Mouse (Mus musculus): Measurements from ENCODE around the gene Klhdc8b.

DNA sequence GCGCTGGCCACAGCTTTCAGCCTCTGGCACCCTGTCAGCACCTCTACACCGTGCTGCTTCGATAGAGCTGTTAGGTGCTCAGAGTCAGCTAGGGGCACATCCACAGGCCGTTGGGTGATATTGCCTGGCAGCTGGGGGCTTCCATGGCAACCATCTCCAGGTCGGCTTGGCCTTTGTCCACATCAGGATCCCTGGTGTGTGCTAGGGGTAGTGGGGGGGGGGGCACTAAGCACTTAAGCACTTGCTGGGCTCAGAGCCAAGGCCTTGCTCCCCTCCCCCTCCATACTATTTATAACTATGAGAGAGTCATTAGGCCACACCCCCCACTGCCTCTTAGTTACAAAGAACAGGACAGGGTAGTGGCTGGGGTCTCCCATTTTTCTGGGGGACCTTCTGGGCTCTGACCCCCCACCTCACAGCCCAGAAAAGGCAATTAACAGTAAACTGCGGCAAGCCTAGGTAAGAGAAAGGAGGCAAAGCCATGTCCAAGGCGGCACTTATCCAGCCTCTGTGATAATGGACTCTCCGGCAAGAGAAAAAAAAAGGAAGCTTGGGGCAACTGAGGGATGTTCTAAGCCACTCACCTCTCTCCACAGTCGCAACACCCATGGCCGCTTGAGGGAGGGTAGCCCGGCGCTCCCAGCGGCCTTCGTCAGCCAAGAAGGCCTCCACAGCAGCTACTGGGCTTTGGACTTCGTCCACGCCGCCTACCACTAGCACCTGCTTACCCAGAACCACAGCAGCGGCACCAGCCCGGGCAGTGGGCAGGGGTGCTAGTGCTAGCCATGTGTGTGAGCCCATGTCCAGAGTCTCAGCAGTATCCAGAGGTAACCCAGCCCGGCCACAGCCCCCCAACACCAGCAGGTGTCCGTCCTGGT is 10.8 kb downstream of the Klhdc8b start:
- TF ChIP-seq CTCF (IDR thresholded peaks at IDR 0.05; ENCODE audit: borderline replicate concordance, extremely low read depth, insufficient read depth, insufficient read length) (0 out of 2 replicates have a peak, but pooled peaks have one; percentile 4), POLR2A (IDR thresholded peaks at IDR 0.05; ENCODE audit: borderline replicate concordance, extremely low read depth, insufficient read depth, insufficient read length, poor library complexity, severe bottlenecking) (no peak)
